Mouse (Mus musculus): ENCODE data around the gene Mmrn2. TPM values are rescaled to one million over a fixed set of nuclear protein-coding genes. Genes with fewer than 3 reads are reported as not detected.
A peak's percentile ranks its signal among the peaks of the same experiment; 100 is the strongest.
"Not testable (repeated sequence)": the region's sequence is repeated elsewhere in the genome, so short reads cannot be mapped to it uniquely, and the experiment has no call there.

Gene Mmrn2
- polyA plus RNA-seq, 1 experiment: 5.0 TPM

DNA sequence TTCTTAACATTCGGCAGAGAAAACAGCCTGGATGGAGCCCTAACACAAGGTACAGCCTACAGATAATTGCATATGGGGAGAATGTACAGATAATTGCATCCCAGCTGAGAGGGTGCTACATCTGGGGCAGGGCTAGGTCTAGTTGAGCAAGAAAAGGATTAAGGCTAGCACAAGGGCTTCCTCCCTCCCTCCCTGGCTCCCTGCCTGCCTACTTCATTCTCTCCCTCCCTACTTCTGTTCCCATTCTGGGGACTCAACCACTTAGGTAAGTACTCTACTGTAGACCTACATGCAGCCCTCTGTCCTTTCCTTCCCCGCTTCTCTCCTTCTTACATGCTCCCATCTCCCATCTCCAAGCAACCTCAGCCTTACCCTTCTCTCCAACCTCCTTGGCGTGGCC is 21.9 kb upstream of the Mmrn2 start:
- H3K4me3 ChIP-seq (ENCODE audit: insufficient read depth, low read depth, low read length): no peak overlapping the region
- no peaks in the 10 kb centered on the region; the same call in 1 of the 2 replicates for H3K4me1 ChIP-seq (ENCODE audit: control insufficient read depth, insufficient read depth, insufficient read length, low read length)
- no peak overlapping the region for H3K27ac ChIP-seq (replicated peaks; ENCODE audit: low read depth, low read length)

DNA sequence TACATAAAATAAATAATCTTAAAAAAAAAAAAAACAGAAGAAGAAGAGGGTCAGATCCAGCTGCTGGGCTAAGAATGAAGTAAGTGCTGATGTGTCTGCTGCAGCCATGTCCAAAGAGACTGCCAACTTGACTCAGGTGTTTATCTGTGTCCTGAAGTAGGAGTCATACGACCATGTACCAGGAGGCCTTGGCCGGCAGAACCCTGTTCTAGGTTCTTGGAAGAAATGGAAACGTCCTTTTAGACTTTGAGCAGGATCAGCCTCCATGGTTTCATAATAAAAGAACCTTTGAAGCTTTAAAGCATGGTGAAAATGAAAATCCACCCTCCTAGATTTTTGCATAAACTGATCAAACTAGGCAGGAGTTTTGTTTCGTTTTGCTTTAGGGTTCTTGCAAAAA is 20.8 kb upstream of the Mmrn2 start:
- Histone ChIP-seq H3K4me3 (ENCODE audit: insufficient read depth, low read depth, low read length) (no peak overlapping the region), H3K27ac (replicated peaks; ENCODE audit: low read depth, low read length) (no peak overlapping the region), H3K4me1 (ENCODE audit: control insufficient read depth, insufficient read depth, insufficient read length, low read length) (no peaks in the 10 kb centered on the region; the same call in 1 of the 2 replicates)

DNA sequence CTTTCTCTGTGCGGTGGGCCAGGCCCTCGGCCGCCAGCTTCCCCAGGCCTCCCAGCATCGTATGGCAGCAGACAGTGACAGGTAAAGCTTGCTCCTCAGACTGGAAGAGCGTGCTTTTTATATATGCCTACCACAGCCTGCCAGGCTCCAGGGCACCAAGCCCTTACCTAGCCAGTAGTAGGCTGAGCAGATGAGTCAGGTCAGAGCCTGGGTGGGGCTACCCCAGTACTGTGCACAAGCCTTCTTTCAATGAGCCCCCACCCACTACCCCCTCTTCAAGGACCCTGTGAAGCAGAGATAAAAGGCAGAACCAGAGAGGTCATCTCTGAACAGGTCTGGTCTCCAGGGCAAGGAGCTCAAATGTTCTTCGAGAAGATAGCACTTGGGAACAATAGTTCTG is 20.0 kb upstream of the Mmrn2 start, which contains the start of gene Fam25c:
Fam25c (minus strand) TSS at position 133 of the 400 bp plus-strand sequence.
- Histone ChIP-seq H3K4me1 (ENCODE audit: control insufficient read depth, insufficient read depth, insufficient read length, low read length) (no peaks in the 10 kb centered on the region; the same call in 1 of the 2 replicates), H3K4me3 (ENCODE audit: insufficient read depth, low read depth, low read length) (no peak within 1 kb of the TSS), H3K27ac (replicated peaks; ENCODE audit: low read depth, low read length) (no peak within 1 kb of the TSS)

DNA sequence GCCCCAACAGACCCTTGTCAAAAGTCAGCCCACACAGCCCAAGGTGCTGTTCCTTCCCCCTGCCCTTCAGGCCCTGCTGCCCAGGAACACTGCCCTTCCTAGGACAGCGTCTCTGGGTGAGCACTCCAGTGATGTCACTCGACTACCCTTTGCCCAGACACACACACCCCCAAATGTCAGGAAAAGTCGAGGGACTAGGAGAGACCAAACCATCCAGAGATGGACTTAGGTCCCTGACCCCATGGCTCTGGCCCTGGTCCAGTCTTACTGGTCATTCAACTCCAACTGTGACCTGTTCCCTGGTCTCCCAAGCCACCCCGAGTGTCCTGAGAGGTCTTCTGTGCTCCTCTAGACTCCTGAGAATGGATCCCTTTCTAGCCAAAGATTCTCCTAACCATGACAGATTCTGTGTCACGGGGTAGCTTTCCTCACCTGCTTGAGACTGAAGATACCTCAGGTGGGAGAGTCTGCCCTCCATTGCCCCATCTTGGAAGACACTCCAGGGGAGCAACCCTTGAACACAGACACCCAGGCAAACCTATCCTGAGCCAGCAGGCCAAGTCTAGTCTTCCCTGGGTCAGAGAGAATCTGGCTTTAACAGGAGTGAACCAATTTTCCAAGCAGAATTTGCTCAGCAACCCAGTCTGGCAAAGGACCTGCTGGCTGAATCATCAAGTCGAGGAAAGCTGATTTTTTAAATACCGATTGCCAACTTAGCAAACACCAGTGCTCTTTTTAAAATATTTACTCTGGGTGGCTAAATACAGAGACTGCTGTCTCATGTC is 17.4 kb upstream of the Mmrn2 start:
- no peak overlapping the region for H3K27ac ChIP-seq (replicated peaks; ENCODE audit: low read depth, low read length)
- no peaks in the 10 kb centered on the region; the same call in 1 of the 2 replicates for H3K4me1 ChIP-seq (ENCODE audit: control insufficient read depth, insufficient read depth, insufficient read length, low read length)
- no peak overlapping the region for H3K4me3 ChIP-seq (ENCODE audit: insufficient read depth, low read depth, low read length)

DNA sequence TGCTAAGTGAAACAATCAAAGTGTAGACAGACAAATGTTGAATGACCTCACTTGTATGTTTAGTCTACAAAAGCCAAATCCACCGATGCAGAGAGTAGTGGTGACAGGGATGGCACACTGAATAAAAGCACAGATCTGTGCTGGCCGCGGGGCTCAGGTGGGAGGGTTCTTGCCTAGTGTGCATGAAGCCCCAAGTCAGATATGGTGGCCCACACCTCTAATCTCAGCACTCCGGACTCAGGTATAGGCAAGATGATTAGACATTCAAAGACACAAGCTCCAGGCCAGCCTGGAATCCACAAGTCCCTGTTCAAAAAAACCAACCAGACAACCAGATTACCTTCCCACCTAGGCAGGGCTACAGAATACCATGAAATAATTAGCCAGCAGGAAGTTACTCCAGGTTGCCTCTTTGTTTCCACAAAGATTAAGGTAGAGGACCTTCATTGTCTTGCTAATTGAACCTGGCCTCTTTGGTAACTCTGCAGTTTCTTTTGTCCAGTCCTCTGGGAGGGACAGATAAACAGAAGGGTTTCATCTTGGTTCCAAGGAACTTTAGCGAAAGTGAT is 15.5 kb upstream of the Mmrn2 start:
- H3K4me3 ChIP-seq (ENCODE audit: insufficient read depth, low read depth, low read length): no peak overlapping the region
- H3K27ac ChIP-seq (replicated peaks; ENCODE audit: low read depth, low read length): no peak overlapping the region
- no peaks in the 10 kb centered on the region; the same call in 1 of the 2 replicates for H3K4me1 ChIP-seq (ENCODE audit: control insufficient read depth, insufficient read depth, insufficient read length, low read length)

DNA sequence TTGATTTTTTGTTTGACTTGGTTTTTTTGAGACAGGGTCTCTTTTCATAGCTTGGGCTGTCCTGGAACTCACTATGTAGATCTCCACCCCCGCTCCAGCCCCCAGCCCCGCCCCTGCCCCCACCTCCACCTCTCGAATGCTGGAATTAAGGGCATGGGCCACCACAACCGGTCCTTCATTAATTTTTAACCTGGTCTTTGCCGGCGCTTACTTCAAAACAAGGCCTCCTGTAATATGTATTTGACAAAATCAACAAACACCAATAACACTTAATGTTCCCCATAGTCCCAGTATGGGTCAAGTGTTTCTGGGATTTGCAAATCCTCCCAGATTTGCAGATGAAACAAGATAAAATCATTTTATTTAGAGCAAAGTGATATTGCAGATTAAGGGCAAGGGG is 15.0 kb upstream of the Mmrn2 start:
- H3K27ac ChIP-seq (replicated peaks; ENCODE audit: low read depth, low read length): no peak overlapping the region
- H3K4me1 ChIP-seq (ENCODE audit: control insufficient read depth, insufficient read depth, insufficient read length, low read length): no peaks in the 10 kb centered on the region
- H3K4me3 ChIP-seq (ENCODE audit: insufficient read depth, low read depth, low read length): no peak overlapping the region

DNA sequence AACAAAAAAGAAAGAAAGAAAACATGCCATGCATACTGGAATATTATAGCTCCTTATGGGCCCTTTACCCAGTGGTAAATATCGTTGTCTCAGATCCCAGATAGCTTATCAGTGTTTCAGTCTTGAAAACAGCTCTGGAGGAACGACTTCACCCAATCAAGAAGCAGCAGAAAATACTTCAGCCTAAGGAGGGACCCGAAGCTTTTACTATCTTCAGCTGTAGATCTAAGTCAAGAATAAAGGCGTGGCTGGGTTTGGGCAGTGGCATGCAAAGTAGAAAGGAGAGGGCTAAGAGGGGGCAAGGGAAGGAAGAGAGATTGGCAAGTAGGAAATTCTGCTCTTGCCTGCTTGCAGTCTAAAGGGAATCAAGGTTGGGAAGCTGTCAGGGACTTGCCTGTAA is 13.1 kb upstream of the Mmrn2 start:
- no peak overlapping the region for H3K4me3 ChIP-seq (ENCODE audit: insufficient read depth, low read depth, low read length)
- H3K27ac ChIP-seq (replicated peaks; ENCODE audit: low read depth, low read length): no peak overlapping the region
- no peaks in the 10 kb centered on the region for H3K4me1 ChIP-seq (ENCODE audit: control insufficient read depth, insufficient read depth, insufficient read length, low read length)

DNA sequence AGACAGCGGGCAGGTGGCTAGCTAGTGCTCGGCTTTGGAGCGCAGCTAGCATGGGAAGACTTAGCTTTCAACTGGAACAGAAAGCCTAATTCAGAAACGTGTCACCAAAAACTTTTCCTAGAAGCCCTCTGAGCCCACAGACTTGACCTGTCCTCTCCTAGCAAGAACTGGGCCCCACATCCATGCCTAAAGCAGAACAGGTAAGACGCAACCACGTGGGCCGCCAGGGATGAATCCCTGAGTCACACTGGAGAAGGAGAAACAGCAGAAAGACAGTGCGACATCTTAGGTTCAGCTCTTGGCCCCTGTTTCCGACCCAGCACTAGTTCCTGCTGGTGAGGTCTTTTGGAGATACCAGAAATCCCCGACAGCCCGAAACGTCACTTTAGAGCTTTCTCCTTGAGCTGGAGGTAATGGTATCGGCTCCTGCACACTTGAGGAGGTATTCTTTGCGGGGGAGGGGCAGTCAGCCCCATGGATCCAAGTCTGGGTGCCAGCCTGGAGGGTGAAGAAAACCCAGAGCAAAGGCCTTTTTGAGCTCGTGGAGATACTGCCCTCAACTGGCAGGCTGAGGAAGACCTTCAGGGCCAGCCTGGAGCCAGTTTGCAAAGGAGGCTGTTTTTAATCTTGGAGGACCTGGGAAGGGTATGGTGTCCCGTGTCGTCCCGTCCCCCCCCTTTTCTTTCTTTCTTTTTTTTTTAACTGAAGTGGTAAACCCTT is 12.4 kb upstream of the Mmrn2 start:
- peak overlapping the region; percentile 64 for H3K4me3 ChIP-seq (ENCODE audit: insufficient read depth, low read depth, low read length)
- H3K27ac ChIP-seq (replicated peaks; ENCODE audit: low read depth, low read length): peak overlapping the region; percentile 91
- H3K4me1 ChIP-seq (ENCODE audit: control insufficient read depth, insufficient read depth, insufficient read length, low read length): no peaks in the 10 kb centered on the region

DNA sequence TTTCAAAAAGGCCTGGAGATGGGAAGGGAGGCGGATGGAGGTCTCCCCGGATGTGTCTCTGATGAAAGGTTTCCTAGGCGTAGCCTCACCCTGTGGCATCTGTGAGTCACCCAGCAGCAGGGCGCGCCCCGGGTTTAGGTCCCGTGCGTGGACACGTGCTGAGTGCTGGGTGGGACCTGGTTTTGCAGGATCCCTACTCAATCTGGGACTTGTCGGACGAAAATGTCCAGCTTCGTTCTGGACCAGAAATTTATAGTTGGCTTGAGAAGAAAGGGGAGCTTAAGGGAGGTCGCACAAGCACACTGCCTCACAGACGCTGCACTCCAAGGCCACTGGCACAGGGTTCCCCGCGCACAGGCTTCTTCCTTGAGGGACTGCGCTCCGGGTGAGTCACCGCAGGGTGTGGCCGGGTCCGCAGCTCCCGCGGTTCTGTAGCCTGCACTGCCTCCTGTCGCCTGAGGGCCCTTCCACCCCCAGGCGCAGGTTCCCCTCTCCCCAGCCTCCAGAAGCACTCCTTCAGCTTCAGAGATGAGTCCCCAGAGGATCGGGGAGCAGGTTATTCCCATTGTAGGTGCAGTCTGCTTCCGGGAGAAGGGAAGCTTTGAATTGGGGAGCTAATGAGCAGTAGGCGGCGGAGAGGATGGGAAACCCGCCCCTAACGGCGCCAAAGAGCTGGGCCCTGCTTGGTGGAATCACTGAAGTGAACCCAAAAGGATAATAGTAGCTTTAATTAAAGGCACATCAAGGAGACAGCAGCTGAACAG is 11.6 kb upstream of the Mmrn2 start:
- Histone ChIP-seq H3K27ac (replicated peaks; ENCODE audit: low read depth, low read length) (peak overlapping the region; percentile 91), H3K4me1 (ENCODE audit: control insufficient read depth, insufficient read depth, insufficient read length, low read length) (no peaks in the 10 kb centered on the region)

DNA sequence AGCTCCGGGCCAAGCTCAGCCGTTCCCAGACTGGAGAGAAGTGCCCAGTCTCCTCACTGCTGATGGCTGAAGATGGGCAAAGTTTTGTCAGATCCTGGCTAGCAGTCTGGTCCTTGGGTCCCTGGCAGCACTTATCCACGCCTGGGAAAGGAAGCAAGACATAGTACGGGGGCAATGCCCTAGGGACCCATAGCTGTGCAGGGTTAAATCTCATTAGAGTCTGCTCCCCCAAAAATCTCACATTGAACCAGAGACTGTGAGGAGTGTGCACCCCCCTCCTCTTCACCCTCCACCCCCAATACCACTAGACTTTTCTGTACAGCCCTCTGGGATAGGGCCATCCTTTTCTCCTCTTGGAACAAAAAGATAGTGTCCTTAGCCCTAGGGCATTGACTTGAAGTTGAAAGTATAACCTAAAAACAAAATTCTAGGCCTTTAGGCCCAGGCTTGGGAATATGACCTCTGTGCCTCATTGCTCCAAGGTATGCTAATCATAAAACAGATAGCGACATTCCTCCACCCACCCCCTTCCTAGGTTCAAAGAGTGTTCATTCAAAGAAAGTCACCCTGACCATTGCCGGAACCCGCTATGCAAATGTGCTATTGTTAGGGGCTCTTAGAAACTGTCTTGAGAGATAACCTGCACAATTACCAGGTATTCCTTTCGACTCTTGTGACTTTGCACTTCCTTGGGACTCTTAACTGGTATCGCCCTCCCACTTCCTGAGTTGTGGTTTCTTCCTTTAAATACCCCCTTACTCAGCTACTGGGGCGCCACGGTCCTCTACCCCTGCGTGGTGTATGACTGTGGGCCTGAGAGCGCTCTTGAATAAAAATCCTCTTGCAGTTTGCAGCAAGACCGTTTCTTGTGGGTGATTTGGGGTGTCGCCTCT is 10.8 kb upstream of the Mmrn2 start:
- H3K4me1 ChIP-seq (ENCODE audit: control insufficient read depth, insufficient read depth, insufficient read length, low read length): not testable (repeated sequence)
- Histone ChIP-seq H3K4me3 (ENCODE audit: insufficient read depth, low read depth, low read length) (peak overlapping the region; percentile 64), H3K27ac (replicated peaks; ENCODE audit: low read depth, low read length) (peak overlapping the region; percentile 91)

More for the DNA sequence above, 11.6 kb upstream of the Mmrn2 start:
- H3K4me3 ChIP-seq (ENCODE audit: insufficient read depth, low read depth, low read length): peak overlapping the region; percentile 64

DNA sequence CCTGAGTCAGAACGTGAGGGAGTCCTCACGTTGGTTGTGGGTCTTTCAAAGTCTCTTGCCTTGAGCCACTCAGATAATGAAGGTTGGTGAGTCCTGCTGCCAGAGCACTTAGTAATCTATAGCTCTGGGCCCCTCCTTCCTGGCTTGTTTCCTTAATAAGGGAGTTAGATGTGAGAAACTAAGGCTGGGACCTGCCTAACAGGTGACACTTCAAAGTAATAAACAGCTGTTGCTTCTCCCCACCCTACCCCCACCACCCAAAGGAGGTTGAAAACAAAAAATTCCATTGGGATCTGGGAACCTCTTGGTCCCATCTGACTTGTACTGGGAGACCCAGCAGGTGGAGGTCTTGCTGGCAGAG is 10.1 kb upstream of the Mmrn2 start:
- Histone ChIP-seq H3K4me1 (ENCODE audit: control insufficient read depth, insufficient read depth, insufficient read length, low read length) (no peaks in the 10 kb centered on the region), H3K4me3 (ENCODE audit: insufficient read depth, low read depth, low read length) (no peak overlapping the region), H3K27ac (replicated peaks; ENCODE audit: low read depth, low read length) (no peak overlapping the region)

DNA sequence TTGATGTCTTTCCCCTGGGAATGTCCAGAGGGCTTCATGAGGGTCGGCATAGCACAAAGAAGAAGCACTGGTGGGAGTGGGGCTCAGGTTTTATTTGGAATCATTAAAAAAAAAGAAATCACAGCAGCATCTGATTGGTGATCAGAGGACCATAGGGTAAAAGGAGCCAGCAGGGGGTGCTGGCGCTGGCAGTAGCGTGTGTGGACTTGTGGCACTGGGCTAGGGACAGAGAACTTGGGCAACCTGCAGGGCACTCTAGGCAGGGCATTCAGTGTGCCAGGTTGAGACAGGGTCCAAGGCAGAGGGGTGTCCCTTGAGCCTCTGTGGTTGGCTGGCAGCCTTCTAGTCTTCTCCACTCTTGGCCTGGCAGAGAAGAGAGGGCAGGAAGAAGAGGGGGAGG is 5.1 kb upstream of the Mmrn2 start:
- peaks cover 8% of the 10 kb centered on the region for H3K4me1 ChIP-seq (ENCODE audit: control insufficient read depth, insufficient read depth, insufficient read length, low read length)
- no peak overlapping the region for H3K4me3 ChIP-seq (ENCODE audit: insufficient read depth, low read depth, low read length)
- H3K27ac ChIP-seq (replicated peaks; ENCODE audit: low read depth, low read length): no peak overlapping the region

DNA sequence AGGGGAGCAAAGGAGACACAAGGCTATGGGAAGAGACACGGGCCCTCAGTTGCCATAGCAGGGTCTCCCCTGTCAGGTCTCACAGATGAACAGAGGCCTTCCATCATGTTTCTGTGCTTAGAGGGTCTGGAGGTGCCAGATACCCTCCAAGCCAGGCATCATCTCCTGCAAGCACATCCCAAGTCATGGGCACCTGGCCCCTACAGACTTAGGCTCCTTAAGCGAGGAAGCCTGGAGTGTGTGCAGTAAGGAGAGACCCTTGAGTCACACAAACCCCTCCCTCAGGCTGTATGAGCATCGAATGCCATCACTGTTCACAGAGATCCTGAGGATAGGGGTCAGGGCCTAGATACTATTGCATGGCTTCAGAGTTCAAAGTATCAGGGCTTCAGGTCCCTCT is 4.3 kb upstream of the Mmrn2 start:
- no peak overlapping the region for H3K4me3 ChIP-seq (ENCODE audit: insufficient read depth, low read depth, low read length)
- H3K4me1 ChIP-seq (ENCODE audit: control insufficient read depth, insufficient read depth, insufficient read length, low read length): peaks cover 8% of the 10 kb centered on the region
- peak overlapping the region; percentile 9; the same call in 1 of the 2 replicates for H3K27ac ChIP-seq (replicated peaks; ENCODE audit: low read depth, low read length)

DNA sequence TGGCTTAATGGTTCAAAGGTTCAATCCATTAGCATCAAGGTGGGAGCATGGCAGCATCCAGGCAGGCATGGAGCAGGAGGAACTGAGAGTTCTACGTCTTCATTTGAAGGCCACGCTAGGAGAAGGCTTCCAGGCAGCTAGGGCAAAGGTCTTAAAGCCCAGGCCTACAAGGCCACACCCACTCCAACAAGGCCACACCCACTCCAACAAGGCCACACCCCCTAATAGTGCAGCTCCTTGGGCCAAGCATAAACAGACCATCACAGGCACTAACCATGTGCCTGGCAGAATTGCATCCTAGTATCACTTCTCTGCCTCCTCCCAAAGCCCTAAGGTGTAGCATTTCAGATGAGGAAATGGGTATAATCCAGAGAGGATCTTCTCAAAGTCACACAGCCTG is 3.5 kb upstream of the Mmrn2 start:
- peaks cover 11% of the 10 kb centered on the region for H3K4me1 ChIP-seq (ENCODE audit: control insufficient read depth, insufficient read depth, insufficient read length, low read length)
- no peak overlapping the region for H3K4me3 ChIP-seq (ENCODE audit: insufficient read depth, low read depth, low read length)
- no peak overlapping the region for H3K27ac ChIP-seq (replicated peaks; ENCODE audit: low read depth, low read length)

Measured in brown adipose tissue, adult 24 weeks (tissue).